ENCODE assay signal across 8 mouse cellular contexts in the genomic region with DNA sequence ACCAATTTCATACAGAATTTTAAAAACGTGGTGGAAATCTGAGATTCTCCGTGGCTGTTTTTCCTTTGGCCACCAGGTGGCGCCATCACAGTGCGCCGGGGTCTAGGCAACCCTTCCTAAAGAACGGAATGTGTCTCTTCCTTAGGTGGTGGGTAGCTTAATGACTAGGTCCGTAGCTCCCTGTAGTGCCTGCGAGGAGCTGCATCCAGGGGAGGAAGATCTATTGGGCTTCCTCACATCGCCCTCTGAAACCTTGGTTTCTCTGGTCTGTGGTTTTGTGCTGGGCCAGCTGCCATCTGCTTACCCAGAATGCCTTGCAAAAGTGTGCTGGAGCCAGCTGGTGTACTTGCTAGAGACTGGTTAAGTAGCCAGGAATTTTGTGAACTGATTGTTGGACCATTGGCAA.
DNase-seq lines count a peak whose midpoint lies in the region; ATAC-seq lines count a peak whose summit lies in the region.

No protein-coding gene starts in this region.

- ATAC-seq in lung, embryonic 15.5 days (ENCODE audit: borderline replicate concordance, extremely low read depth, low FRiP score, low TSS enrichment) = peak; percentile 69; the same call in 1 of the 2 replicates
- ATAC-seq in megakaryocyte-erythroid progenitor cell, adult 5-6 weeks (replicated peaks; ENCODE audit: low FRiP score, low TSS enrichment, poor library complexity, severe bottlenecking) = no peak

- no peak overlapping the region for H3K9ac ChIP-seq in lung, embryonic 15.5 days

- peak; percentile 29 for DNase-seq in WW6 (ENCODE audit: low read depth, low spot score)
- DNase-seq in cerebellum, adult 9-10 months = peak; percentile 76
- DNase-seq in frontal cortex, postnatal 10 days (ENCODE audit: low spot score in 2 of 2) = peak; percentile 45 to 68
- DNase-seq in hindbrain, embryonic 10.5 days (ENCODE audit: low spot score) = peak; percentile 71
- peak; percentile 86 for DNase-seq in layer of hippocampus, adult 9-11 months
- DNase-seq in retina, postnatal 7 days (ENCODE audit: low read depth, low spot score) = peak; percentile 49

- H3K36me3 ChIP-seq in hindbrain, embryonic 10.5 days = no peaks in the 10 kb centered on the region
- no peaks in the 10 kb centered on the region for H3K36me3 ChIP-seq in lung, embryonic 15.5 days

- peak overlapping the region; percentile 59; the same call in 1 of the 2 replicates for H3K27ac ChIP-seq in hindbrain, embryonic 10.5 days
- no peak overlapping the region for H3K27ac ChIP-seq in lung, embryonic 15.5 days

- WGBS in hindbrain, embryonic 10.5 days = 3% methylated on average over 9 of the region's 9 CpGs
- WGBS in lung, embryonic 15.5 days = 3% methylated on average over 9 of the region's 9 CpGs

- peak overlapping the region; percentile 52; the same call in 1 of the 2 replicates for H3K4me2 ChIP-seq in lung, embryonic 15.5 days

- H3K9me3 ChIP-seq in hindbrain, embryonic 10.5 days = no peaks in the 10 kb centered on the region
- no peaks in the 10 kb centered on the region for H3K9me3 ChIP-seq in lung, embryonic 15.5 days

- peaks cover 18% of the 10 kb centered on the region for H3K4me1 ChIP-seq in hindbrain, embryonic 10.5 days (replicated peaks)
- peaks cover 7% of the 10 kb centered on the region; the same call in 1 of the 2 replicates for H3K4me1 ChIP-seq in lung, embryonic 15.5 days

- H3K4me3 ChIP-seq in hindbrain, embryonic 10.5 days = peak overlapping the region; percentile 28
- peak overlapping the region; percentile 23; the same call in 1 of the 2 replicates for H3K4me3 ChIP-seq in lung, embryonic 15.5 days

- H3K27me3 ChIP-seq in hindbrain, embryonic 10.5 days (ENCODE audit: insufficient read depth, poor library complexity, severe bottlenecking) = peaks cover 24% of the 10 kb centered on the region
- no peaks in the 10 kb centered on the region for H3K27me3 ChIP-seq in lung, embryonic 15.5 days

Comparison
In these comparisons a context has a peak if more than half of its experiments do, and no peak if none do; other contexts are left out.
1. DNase-seq: peak in every context shown above with its lines; median percentile 86 in layer of hippocampus, adult 9-11 months; 76 in cerebellum, adult 9-10 months; 71 in hindbrain, embryonic 10.5 days; 56 in frontal cortex, postnatal 10 days; 49 in retina, postnatal 7 days; 29 in WW6.